Mouse (Mus musculus) c-Kit-positive CD71-negative TER-119-negative erythroid progenitor cells, embryonic 14.5 days (primary cell): ENCODE results near the gene Snta1.
A peak's percentile ranks its signal among the peaks of the same experiment; 100 is the strongest.

ENCODE experiments used
- DNase-seq: peaks from one replicate; pipeline ENCODE4 v3.0.0-alpha.2; 2013; ENCODE audit warnings: low read depth

The Snta1 gene

DNA sequence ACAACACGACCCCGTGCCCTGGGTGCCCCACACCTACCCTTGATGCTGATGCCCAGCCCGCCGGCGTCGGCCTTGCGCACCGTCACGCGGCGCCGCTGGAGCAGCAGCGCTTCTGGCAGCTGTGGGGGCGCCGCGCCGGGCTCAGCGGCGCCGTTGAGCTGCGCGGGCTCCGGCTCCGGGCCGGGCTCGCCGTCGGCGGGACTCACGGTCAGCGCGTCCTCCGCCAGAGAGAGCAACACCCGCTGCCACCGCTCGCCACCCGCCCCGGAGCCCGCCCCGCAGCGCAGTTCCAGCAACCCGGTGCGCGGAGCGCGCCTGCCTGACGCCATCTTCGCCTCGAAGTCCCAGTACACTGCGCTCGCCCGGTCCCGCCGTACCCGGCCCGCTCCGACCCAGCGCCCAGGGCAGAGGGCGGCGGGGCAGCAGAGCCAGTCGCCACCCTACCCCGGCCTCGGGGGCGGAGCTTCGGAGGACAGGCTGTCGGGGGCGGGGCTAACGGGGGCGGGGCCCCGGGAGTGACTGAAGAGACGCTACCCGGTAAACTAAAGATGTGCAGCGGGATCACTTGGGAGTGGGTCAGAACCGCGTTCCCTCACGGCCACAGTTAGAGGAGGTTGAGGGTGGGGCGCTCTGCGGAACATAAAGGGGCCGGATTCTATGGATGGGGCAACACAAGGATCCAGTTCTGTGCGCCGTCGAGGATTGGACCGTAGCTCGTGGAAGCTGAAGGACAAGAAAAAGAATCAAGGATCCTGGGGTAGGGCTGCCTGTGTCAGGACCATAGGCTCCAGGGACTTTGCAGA, at the start of gene Snta1:
Gene Snta1, minus strand, starts transcription at position 457 of the 803 bp plus-strand sequence.
- peak; percentile 63 for DNase-seq

DNA sequence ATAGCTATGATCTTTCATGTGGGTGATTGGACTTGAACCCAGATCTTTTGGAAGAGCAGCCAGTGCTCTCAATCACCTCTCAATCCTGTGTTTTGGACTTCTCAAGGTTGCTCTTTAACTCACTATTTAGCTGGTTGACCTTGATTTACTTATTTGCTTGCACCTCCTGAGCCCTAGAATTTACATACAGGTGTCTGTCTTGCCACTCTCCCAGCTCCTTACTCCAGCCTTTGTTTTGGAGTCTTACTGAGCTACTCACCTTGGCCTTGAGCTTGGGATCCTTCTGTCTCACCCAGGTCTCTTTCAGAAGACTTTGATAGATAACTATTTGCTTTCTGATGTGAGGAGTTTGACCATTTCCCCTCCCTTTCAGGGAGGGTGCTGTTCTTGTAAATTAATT, 48.7 kb upstream of the Snta1 start:
- DNase-seq, result no peak

GRCm38 (mm10) chr2:154455776-154456175, 47.9 kb upstream of the Snta1 start:
- DNase-seq, result no peak

DNA sequence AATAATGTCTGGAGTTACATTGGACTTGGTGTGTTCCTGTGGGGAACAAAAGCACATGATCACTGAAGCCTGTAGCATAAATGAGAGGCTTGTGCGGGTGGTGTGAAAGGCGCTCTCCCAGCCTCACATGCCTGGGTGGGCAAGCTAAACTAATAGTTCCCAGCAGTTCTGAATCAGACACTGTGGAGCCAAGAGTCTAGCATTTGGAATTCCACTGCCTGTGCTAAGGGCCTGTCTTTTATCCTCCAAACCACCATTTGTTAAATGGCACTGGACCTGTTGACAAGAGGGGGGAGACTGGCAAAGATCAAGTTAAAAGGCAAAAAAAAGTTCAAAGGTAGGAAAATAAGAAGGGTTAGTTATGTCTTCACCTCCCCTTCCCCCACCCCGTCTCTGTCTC, 46.7 kb upstream of the Snta1 start:
- no peak for DNase-seq

DNA sequence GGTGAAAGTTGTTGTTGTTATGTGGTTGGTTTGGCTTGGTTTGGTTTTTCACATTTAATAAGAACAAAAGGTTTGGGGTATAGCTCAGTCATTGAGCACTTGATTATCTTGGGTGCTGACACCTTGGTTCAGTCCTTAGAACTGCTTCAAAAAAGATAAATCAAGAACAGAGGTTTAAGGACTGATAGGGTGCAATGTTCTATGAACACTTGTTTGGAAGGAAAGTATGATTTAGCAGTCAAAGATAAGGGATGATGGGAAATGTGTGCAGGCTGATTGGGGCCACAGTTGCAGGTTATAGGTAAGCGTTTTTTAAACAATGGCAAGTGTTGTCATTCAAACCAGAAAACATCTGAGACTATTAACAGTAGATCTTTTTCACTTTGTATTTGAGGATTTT, 46.2 kb upstream of the Snta1 start:
- DNase-seq, result no peak

GRCm38 (mm10) chr2:154452951-154453350, 45.1 kb upstream of the Snta1 start:
- DNase-seq, result no peak

- no peak for DNase-seq
Observed at GRCm38 (mm10) chr2:154448633-154449032, 40.7 kb upstream of the Snta1 start.

DNA sequence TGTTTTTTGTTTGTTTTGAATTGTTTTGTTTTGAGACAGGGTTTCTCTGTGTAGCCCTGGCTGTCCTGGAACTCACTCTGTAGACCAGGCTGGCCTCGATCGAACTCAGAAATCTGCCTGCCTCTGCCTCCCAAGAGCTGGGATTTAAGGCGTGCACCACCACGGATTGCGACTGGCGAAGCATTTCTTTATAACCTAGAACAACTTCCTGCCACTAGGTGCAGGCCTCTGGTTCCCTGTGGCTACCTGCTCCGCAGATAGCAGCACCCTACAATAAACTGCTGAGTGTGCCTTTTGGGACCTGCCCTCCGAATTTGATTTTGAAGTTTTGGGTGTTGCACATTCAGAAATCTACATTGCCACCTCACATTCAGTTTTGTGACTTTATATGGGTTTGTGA, 39.9 kb upstream of the Snta1 start:
- no peak for DNase-seq

GRCm38 (mm10) chr2:154440453-154440852, 32.6 kb upstream of the Snta1 start:
- no peak for DNase-seq

DNA sequence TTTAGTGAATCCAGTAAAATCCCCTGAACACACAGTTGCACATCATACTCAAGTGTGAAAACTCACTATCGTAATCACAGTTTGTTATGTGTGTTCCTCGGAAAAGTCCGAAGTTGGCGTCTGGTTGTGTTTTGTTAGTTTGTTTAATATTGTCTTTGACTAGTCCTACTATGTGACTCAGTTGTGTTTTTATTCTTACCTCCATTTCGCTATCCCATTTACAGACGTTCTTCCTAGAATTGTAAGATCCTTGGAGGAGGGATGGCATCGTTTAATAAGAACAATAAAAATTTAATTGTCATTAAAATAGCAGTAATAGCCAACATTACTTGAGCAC, 29.3 kb upstream of the Snta1 start:
- DNase-seq, result no peak

DNA sequence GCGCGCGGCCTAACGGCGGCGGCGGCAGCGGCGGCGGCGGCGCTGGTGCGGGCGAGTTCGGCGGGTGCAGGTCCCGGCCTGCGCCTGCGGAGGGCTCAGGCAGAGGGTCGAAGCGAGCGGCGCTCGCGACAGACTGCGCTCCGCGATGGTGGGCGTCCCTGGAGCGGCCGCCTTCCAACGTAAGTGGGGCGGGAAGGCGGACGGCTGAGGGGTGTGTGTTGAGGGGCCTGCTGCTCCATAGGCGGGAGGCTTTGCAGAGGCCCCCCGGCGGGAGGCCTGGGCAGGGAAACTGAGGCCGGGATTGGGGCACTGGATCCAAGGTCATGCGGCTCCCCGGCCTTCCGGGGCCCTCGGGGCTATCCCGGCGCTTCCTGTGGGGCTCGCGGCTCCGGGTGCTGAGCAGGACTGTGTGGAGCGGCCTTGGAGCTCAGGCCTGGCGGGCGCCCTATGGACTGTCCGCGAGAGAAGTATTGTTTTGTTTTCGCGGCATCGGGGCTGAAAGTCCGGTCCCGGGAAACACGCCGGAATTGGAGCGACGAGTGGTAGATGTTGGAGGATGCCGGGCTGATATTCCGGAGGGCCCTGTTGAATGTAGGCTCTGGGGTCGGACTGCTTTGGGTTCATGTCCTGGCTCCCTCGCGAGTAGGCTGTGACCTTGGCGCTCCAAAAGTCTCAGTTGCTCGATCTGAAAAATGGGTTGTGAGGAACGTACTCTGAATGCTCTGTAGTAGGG, 28.7 kb upstream of the Snta1 start, which contains the start of gene Cbfa2t2:
Gene Cbfa2t2, plus strand, starts transcription at position 24 of the 733 bp plus-strand sequence.
- no peak for DNase-seq

GRCm38 (mm10) chr2:154436076-154436457, 28.2 kb upstream of the Snta1 start:
- DNase-seq, result peak; percentile 95

DNA sequence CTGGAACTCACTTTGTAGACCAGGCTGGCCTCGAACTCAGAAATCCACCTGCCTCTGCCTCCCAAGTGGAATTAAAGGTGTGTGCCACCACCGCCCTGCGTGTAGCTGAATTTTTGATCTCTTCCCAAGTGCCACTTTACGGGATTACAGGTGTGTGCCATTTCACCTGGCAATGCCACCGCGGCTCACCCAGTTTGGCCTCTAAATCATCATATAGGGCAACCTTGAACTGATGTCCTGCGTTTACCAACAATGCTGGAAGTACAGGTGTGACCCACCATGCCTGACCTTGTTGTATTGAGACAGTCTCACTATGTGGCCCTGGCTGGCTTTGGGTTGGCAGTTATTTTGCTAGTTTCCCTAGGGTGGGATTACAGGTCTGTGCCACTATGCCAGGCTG, 26.8 kb upstream of the Snta1 start:
- DNase-seq, result no peak

DNA sequence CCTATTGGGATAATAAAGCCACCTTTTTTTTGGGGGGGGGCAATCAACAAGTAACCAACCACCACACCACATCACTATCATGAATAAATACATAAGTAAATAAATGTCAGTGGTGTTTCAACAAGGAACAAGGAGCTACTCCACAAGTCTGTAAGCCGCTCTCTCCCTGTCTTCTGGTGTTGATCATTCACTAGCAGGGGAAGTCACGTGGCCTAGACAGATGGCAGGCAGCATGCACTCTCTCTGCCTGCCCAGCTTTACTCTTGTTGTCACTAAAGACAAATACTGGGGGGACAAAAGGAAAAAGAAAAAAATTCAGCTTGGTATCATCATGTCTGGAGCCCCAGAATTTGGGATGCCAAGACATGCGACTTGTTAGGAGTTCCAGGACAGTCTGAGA, 25.5 kb upstream of the Snta1 start:
- DNase-seq, result no peak

GRCm38 (mm10) chr2:154432696-154433095, 24.8 kb upstream of the Snta1 start:
- no peak for DNase-seq

DNA sequence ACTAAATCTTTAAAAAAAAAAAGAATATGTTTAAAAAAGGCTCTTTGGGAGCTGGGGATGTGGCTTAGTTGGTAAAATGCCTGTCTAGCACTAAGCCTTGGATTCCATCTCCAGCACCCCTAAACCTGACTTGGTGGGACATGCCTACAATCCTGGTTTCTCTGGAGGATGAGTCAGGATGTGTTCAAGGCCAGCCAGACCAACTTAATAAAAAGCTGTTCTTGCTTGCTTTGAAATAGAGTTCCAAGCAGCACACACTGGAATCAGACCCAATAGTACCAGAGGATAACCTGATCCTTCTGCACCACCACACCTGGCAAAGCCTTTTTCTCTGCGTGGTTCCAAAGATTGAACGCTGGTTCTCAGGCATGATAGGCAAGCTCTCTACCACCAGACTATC, 22.7 kb upstream of the Snta1 start:
- no peak for DNase-seq

DNA sequence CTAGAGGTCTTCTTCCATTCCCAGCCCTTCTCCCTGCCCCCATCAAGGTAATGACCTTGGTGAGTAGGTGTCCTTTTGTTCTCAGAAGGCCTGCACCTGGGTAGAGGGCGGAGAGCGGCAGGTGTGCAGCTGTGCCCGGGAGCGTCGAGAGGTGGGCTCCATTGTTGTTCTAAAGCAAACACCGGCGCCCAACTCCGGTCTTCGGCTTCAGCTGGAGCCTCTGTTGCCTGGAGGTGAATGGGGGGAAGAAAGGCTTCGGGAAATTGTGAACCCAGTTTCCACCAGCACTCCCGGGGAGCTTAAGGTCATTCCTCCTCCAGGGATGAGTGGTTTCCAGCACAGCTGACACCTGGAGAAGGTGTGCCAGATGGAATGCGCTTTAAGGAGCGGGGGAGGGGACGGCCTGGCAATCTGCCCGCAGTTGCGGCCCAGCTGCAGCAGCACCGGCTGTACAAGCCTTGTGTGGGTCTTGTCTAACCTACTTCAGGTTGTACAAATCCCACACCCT, 20.0 kb upstream of the Snta1 start:
- no peak for DNase-seq

- no peak for DNase-seq
Observed at GRCm38 (mm10) chr2:154426905-154427852, 19.3 kb upstream of the Snta1 start.

DNA sequence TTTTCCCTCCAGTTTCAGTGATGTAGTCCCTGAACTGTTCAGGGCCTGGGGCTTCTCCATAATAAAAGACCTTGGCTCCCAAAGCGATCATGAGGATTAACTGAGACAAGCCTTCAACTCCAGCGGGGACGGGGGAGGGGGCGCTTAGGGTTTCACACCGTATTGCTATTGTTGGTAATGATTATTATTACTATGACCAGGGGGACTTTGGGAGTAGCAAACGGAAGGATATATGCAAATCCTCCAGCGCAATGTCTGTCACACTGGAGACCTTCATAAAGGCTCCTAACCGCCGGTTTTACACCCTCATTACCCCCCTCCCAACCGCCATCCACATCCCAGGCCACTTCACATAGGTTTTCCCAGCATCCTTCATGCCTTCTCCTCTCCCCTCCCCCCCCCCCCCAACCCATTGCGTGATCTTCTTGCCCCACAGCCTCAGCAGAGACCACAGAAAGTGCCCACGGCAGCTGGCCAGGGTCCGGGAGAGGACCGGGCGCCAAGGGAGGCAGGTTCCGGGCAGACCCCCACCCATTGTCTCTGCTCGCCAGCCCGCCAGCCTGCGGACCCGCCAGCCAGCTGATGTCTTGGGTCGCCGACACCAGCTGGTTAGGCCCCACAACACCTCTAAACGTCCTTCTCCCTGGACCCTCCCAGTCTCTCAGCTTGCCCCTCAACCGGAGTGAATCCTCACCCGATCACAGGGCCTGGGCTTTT, 18.4 kb upstream of the Snta1 start:
- DNase-seq, result no peak

DNA sequence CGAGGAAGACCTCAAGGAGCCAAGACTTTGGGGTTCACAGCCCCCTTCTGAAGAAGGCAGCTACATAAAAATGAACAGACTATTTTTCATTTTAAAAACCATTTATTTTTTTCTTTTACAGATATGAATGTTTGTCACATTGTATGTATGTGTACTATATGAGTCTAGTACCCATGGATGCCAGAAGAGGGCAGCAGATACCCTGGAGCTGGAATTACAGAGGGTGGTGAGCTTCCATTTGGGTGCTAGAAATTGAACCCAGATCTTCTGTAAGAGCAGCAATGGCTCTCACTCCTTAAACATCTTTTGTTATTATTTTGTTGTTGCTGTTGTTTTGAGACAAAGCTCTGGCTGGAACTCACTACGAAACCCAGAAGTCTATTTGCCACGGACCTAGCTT, 17.6 kb upstream of the Snta1 start:
- no peak for DNase-seq

GRCm38 (mm10) chr2:154423548-154423947, 15.6 kb upstream of the Snta1 start:
- DNase-seq, result no peak

DNA sequence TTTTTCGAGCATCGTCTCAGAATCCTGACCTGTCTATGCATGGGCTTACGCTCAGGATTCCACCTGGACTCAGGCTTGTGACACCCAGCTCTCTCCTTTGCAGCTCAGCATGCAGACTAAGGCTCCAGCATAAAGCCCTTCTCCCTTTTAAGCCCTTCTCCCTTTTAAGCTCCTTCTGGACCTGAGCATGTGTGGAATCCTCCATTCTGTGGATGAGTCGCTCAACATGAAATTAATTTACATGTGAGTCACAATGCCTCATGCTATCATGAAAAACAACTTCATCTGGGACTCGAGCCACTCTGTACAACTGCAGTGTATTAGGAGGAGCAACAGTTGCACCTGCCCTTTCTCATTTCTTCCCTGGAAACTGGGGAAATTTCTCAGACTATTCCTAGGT, 14.3 kb upstream of the Snta1 start:
- DNase-seq, result no peak
